Mouse (Mus musculus): Measurements from ENCODE around the gene App. TPM values are rescaled to one million over a fixed set of nuclear protein-coding genes. Genes with fewer than 3 reads are reported as not detected.
A peak's percentile ranks its signal among the peaks of the same experiment; 100 is the strongest.

App gene
- polyA plus RNA-seq, 1 experiment from 2014 or later: 158 TPM

GRCm38 (mm10) chr16:85171976-85172570 lies 1.5 kb downstream of the App start:
- DNase-seq (ENCODE audit: low spot score) (peak; percentile 90), ATAC-seq (peak; percentile 67)
- Histone ChIP-seq H3K27ac (ENCODE audit: low read depth, low read length) (peak overlapping the region; percentile 93), H3K4me3 (ENCODE audit: low read depth, low read length) (peak overlapping the region; percentile 92), H3K4me2 (ENCODE audit: low read length) (peak overlapping the region; percentile 68), H3K36me3 (ENCODE audit: control insufficient read depth, insufficient read depth, low read length) (0 out of 2 replicates have a peak, but pooled peaks cover 3% of the 10 kb centered on the region), H3K27me3 (replicated peaks; ENCODE audit: control insufficient read depth, insufficient read depth, low read length) (no peaks in the 10 kb centered on the region), H3K9ac (ENCODE audit: low read length) (peak overlapping the region; percentile 96), H3K4me1 (ENCODE audit: control insufficient read depth, insufficient read depth, low read length) (peaks cover 20% of the 10 kb centered on the region), H3K9me3 (replicated peaks; ENCODE audit: control insufficient read depth, low read length) (no peaks in the 10 kb centered on the region)
- WGBS: 0% methylated on average over 10 of the region's 10 CpGs

DNA sequence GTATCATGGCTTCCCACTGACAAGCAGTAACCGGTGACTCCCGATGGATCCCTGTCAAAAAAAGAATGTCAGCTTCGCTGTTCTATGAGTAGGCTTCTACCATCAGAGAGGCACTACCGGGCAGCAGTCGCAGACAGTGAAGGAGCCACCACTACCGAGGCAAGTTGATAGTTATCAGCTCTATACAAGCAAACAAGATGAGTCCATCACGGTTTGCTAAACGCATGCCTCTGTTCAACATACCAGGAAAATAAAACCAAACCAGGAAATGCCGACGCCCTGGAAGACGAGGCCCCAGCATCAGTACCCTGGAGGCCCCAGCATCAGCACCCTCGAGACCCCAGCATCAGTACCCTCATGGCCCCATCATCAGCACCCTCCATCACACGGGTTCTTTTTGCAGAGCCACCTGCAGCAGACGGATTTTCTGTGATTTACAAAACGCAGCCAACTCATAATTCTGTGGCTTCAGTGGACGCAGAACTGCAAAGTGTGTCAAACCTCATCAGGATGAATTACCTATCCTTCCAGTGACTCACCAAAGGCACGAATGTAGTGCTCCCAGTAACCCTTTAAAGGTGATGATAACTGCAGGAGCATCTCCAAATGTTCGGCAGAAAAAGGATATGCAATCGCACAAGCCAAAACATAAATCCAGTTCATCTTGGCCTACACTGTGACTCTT lies 2.6 kb downstream of the App start:
- DNase-seq (ENCODE audit: low spot score) (peak; percentile 23), ATAC-seq (no peak)
- H3K27me3 ChIP-seq (replicated peaks; ENCODE audit: control insufficient read depth, insufficient read depth, low read length): no peaks in the 10 kb centered on the region
- peak overlapping the region; percentile 68 for H3K4me2 ChIP-seq (ENCODE audit: low read length)
- H3K4me1 ChIP-seq (ENCODE audit: control insufficient read depth, insufficient read depth, low read length): peaks cover 20% of the 10 kb centered on the region
- H3K9me3 ChIP-seq (replicated peaks; ENCODE audit: control insufficient read depth, low read length): no peaks in the 10 kb centered on the region
- peak overlapping the region; percentile 92 for H3K4me3 ChIP-seq (ENCODE audit: low read depth, low read length)
- peak overlapping the region; percentile 60 for H3K9ac ChIP-seq (ENCODE audit: low read length)
- WGBS: 57% methylated on average over 19 of the region's 19 CpGs
- H3K27ac ChIP-seq (ENCODE audit: low read depth, low read length): peak overlapping the region; percentile 24; the same call in 1 of the 2 replicates
- H3K36me3 ChIP-seq (ENCODE audit: control insufficient read depth, insufficient read depth, low read length): 0 out of 2 replicates have a peak, but pooled peaks cover 3% of the 10 kb centered on the region

- Histone ChIP-seq H3K4me3 (ENCODE audit: low read depth, low read length) (no peak overlapping the region), H3K27me3 (replicated peaks; ENCODE audit: control insufficient read depth, insufficient read depth, low read length) (no peaks in the 10 kb centered on the region), H3K27ac (ENCODE audit: low read depth, low read length) (no peak overlapping the region), H3K4me1 (ENCODE audit: control insufficient read depth, insufficient read depth, low read length) (peaks cover 20% of the 10 kb centered on the region), H3K36me3 (ENCODE audit: control insufficient read depth, insufficient read depth, low read length) (0 out of 2 replicates have a peak, but pooled peaks cover 3% of the 10 kb centered on the region), H3K9me3 (replicated peaks; ENCODE audit: control insufficient read depth, low read length) (no peaks in the 10 kb centered on the region), H3K9ac (ENCODE audit: low read length) (no peak overlapping the region), H3K4me2 (ENCODE audit: low read length) (no peak overlapping the region)
- peak; percentile 17 for DNase-seq (ENCODE audit: low spot score)
- WGBS: 50% methylated on average over 5 of the region's 5 CpGs
- ATAC-seq: no peak
These were observed 4.7 kb downstream of the App start for GRCm38 (mm10) chr16:85168821-85169220.

DNA sequence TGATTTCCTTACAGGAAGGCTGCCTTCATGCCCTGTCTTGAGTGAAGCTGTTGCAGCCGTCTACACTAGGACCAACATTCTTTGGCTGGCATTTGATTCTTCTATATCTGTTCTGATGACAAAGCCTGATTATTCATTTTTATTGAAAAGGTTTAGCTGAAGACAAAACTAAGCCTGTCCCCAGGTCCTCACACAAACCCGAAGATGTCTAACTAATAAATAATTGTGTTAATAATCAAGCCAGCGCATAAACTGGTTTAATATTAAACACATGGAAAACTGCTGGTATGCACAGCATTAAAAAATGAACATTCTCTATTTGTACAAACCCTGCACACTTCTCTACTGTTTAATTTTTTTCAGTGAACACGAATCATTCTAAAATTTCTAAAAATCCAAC lies 7.4 kb downstream of the App start:
- Histone ChIP-seq H3K36me3 (ENCODE audit: control insufficient read depth, insufficient read depth, low read length) (0 out of 2 replicates have a peak, but pooled peaks cover 3% of the 10 kb centered on the region), H3K4me2 (ENCODE audit: low read length) (no peak overlapping the region), H3K9me3 (replicated peaks; ENCODE audit: control insufficient read depth, low read length) (no peaks in the 10 kb centered on the region), H3K27ac (ENCODE audit: low read depth, low read length) (no peak overlapping the region), H3K9ac (ENCODE audit: low read length) (no peak overlapping the region), H3K4me3 (ENCODE audit: low read depth, low read length) (no peak overlapping the region), H3K27me3 (replicated peaks; ENCODE audit: control insufficient read depth, insufficient read depth, low read length) (no peaks in the 10 kb centered on the region), H3K4me1 (ENCODE audit: control insufficient read depth, insufficient read depth, low read length) (peaks cover 19% of the 10 kb centered on the region)
- ATAC-seq (no peak), DNase-seq (ENCODE audit: low spot score) (no peak)
- 73% methylated on average over 4 of the region's 4 CpGs for WGBS

DNA sequence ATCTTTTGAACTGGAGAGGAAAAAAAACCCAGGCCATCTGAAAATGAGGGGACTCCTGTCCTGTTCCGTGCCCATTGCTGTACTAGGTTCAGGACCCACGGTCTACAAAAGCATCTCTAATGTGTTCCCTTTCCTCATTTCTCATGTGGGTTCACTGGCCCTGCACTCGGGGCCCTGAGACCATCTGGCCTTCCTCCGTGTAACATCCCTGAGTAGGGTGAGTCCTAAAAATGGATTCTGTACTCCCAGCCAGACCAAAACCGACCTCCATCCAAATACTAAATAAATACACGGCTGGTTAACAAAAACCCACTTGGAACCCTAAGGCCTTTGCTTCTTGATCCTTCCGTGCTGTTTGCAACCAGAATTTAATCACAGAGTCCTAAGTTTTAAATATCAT lies 7.9 kb downstream of the App start:
- WGBS: 80% methylated on average over 7 of the region's 7 CpGs
- ATAC-seq: no peak
- H3K9me3 ChIP-seq (replicated peaks; ENCODE audit: control insufficient read depth, low read length): no peaks in the 10 kb centered on the region
- no peak overlapping the region for H3K27ac ChIP-seq (ENCODE audit: low read depth, low read length)
- no peak for DNase-seq (ENCODE audit: low spot score)
- no peak overlapping the region for H3K4me3 ChIP-seq (ENCODE audit: low read depth, low read length)
- no peak overlapping the region for H3K4me2 ChIP-seq (ENCODE audit: low read length)
- H3K36me3 ChIP-seq (ENCODE audit: control insufficient read depth, insufficient read depth, low read length): 0 out of 2 replicates have a peak, but pooled peaks cover 3% of the 10 kb centered on the region
- H3K9ac ChIP-seq (ENCODE audit: low read length): no peak overlapping the region
- no peaks in the 10 kb centered on the region for H3K27me3 ChIP-seq (replicated peaks; ENCODE audit: control insufficient read depth, insufficient read depth, low read length)
- peaks cover 14% of the 10 kb centered on the region for H3K4me1 ChIP-seq (ENCODE audit: control insufficient read depth, insufficient read depth, low read length)

DNA sequence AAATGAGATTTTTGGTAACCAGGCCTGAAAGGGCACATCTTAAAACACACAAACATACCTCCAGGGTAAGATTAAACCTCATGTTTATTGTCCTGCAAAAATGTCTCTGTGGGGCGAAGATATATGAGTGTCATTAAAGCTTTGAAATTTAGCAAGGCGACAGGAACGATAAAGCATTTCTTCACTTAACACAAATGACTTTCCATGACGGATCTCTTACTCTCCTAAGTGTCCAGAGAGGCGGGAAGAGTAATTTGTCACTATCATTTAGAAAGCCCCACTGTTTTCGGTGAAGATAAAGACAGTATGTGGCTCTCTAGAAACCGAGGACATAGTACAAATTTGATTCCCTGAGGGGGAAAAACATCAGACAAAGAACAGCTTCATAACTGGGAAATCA lies 8.4 kb downstream of the App start:
- Histone ChIP-seq H3K9ac (ENCODE audit: low read length) (no peak overlapping the region), H3K9me3 (replicated peaks; ENCODE audit: control insufficient read depth, low read length) (no peaks in the 10 kb centered on the region), H3K27ac (ENCODE audit: low read depth, low read length) (no peak overlapping the region), H3K4me3 (ENCODE audit: low read depth, low read length) (no peak overlapping the region), H3K36me3 (ENCODE audit: control insufficient read depth, insufficient read depth, low read length) (0 out of 2 replicates have a peak, but pooled peaks cover 3% of the 10 kb centered on the region), H3K4me2 (ENCODE audit: low read length) (no peak overlapping the region), H3K4me1 (ENCODE audit: control insufficient read depth, insufficient read depth, low read length) (peaks cover 12% of the 10 kb centered on the region), H3K27me3 (replicated peaks; ENCODE audit: control insufficient read depth, insufficient read depth, low read length) (no peaks in the 10 kb centered on the region)
- ATAC-seq: no peak
- no peak for DNase-seq (ENCODE audit: low spot score)
- 84% methylated on average over 7 of the region's 7 CpGs for WGBS

- Histone ChIP-seq H3K4me3 (ENCODE audit: low read depth, low read length) (no peak overlapping the region), H3K9ac (ENCODE audit: low read length) (no peak overlapping the region), H3K4me1 (ENCODE audit: control insufficient read depth, insufficient read depth, low read length) (no peaks in the 10 kb centered on the region; the same call in 1 of the 2 replicates), H3K27ac (ENCODE audit: low read depth, low read length) (no peak overlapping the region), H3K27me3 (replicated peaks; ENCODE audit: control insufficient read depth, insufficient read depth, low read length) (no peaks in the 10 kb centered on the region), H3K9me3 (replicated peaks; ENCODE audit: control insufficient read depth, low read length) (no peaks in the 10 kb centered on the region), H3K4me2 (ENCODE audit: low read length) (no peak overlapping the region), H3K36me3 (ENCODE audit: control insufficient read depth, insufficient read depth, low read length) (peaks cover 2% of the 10 kb centered on the region; the same call in 1 of the 2 replicates)
- 84% methylated on average over 6 of the region's 6 CpGs for WGBS
- no peak for ATAC-seq
- no peak for DNase-seq (ENCODE audit: low spot score)
These were observed 10.8 kb downstream of the App start for GRCm38 (mm10) chr16:85162779-85163178.

GRCm38 (mm10) chr16:85160140-85160539 lies 13.4 kb downstream of the App start:
- no peak for DNase-seq (ENCODE audit: low spot score)
- Histone ChIP-seq H3K9me3 (replicated peaks; ENCODE audit: control insufficient read depth, low read length) (no peaks in the 10 kb centered on the region), H3K27me3 (replicated peaks; ENCODE audit: control insufficient read depth, insufficient read depth, low read length) (no peaks in the 10 kb centered on the region), H3K27ac (ENCODE audit: low read depth, low read length) (no peak overlapping the region), H3K4me3 (ENCODE audit: low read depth, low read length) (no peak overlapping the region), H3K36me3 (ENCODE audit: control insufficient read depth, insufficient read depth, low read length) (peaks cover 2% of the 10 kb centered on the region; the same call in 1 of the 2 replicates), H3K4me1 (ENCODE audit: control insufficient read depth, insufficient read depth, low read length) (no peaks in the 10 kb centered on the region), H3K4me2 (ENCODE audit: low read length) (no peak overlapping the region), H3K9ac (ENCODE audit: low read length) (no peak overlapping the region)
- ATAC-seq: no peak
- WGBS: 86% methylated on average over 2 of the region's 2 CpGs
